Mouse (Mus musculus): Measurements from ENCODE around the gene Dhcr24.
A peak's percentile ranks its signal among the peaks of the same experiment; 100 is the strongest.

The Dhcr24 gene

GRCm38 (mm10) chr4:106607905-106608304, 47.1 kb downstream of the Dhcr24 start:
- DNase-seq, result no peak

DNA sequence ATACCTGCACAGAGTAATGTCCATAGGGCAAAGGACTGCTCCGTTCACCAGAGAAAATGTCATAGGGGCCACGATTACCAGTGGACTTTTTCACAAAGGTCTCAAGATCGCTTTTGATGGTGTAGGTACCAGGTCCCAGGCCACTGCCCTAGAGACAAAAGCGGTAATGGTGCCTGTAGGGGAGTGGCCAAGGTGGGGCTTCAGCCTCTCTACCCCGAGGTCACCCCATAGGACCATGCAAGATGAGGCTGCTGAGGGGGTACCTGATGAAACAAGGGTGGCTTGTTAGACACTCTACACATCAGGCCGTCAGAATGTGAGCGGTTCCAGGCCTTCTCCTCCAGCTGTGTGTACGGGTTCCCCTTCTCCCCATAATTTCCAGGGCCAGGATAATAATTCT, 52.3 kb downstream of the Dhcr24 start:
- DNase-seq, result no peak

DNA sequence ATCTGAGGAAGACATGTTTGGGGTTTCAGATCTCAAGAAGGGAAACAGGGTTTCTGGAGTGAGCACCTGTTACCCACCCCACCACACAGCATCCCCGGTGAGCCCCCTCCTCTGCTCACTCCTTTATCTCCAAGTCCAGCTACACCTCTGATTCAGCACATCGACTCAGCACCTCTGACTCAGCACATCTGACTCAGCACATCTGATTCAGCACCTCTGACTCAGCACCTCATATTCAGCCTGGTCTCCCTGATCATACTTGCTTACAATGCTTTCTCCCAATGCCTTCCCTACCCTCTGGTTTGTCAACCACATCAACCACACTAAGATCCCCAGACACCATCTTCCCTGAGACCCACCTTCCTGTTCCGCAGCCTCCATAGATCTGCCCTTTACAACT, 52.7 kb downstream of the Dhcr24 start:
- DNase-seq, result no peak

- DNase-seq, result peak; percentile 71
Observed at GRCm38 (mm10) chr4:106614180-106614797, 53.5 kb downstream of the Dhcr24 start.

DNA sequence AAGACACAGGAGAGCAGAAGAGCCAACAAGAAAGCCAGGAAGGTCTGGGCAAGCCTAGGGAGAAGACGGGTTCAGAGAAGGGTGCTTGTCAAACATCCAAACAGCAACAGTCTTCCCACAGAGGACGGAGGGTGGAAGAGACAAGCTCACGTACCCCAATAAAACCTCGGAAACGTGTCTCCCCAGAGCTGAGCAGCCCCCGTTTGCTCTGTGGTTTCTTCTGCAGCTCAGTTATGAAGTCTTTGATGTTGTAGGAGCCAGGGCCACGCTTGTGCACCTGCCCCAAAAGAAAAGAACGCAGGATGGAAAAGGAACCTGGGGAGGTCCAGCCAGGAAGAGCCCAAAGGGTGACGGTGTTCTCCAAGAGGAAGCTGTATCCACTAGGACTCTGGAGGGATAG, 54.0 kb downstream of the Dhcr24 start:
- no peak for DNase-seq

DNA sequence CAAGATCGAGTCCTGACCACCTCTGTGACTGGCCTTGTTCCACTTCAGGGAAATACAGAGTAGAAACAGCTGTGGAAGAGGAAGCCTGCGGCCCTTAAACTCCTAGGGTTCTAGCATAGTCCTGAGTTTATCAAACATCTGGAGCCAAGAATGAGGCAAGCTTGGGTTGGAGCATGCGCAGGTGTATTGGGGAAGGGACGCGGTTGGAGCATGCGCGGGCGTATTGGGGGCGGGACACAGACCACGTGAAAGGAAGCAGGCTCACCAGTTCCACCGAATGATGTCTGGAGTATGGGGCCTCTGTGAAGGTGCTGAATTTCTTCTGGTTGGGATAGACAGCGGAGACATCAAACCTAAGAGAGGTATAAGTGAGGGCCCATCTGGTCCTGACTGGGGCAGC, 54.8 kb downstream of the Dhcr24 start:
- no peak for DNase-seq

GRCm38 (mm10) chr4:106617056-106617455, 56.2 kb downstream of the Dhcr24 start, which contains the start of gene Lexm:
Gene Lexm, minus strand, starts transcription at chr4:106617241.
- peak; percentile 38 for DNase-seq

GRCm38 (mm10) chr4:106618898-106619297, 58.1 kb downstream of the Dhcr24 start:
- no peak for DNase-seq

DNA sequence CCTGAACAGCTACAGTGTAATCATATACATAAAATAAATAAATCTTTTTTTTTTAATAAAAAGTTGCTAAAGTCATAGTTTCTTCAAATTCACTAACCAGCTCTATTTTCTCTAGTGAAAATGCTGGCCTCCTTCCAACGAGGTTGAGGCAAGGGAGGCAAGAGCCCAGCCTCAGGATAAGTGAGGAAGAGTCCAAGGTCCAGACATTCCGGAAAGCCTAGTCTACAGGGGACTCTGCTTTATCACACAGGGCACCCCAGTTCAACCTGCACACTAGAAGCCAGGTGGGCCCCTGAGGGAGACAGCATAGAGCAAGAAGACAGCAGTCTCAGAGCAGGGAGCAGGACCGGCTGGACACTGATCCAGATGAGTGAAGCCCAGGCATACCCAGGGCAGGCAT, 60.6 kb downstream of the Dhcr24 start:
- DNase-seq, result no peak

DNA sequence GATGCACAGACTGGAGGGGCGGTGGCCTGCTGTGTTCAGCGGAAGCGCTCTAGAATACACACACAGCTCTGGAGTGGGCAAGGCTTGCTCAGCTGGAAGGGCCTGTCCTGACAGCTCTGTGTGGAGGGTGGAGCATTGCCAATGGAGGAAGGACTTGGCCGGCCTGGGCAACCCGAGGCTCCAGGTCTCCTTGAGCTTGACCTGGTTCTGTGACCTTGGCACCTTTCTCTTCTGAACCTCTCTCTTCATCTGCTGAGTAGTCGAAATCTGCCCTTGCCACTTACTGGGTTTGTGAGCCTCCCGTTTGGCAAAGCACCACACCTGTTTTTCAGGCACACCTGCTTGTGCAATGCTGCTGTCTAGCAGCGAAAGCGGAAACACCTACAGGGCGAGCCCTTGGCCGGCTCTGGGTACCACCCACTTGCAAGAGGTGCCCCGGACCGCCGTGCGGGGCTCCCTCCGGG, 61.2 kb downstream of the Dhcr24 start, which contains the start of gene Ttc22:
Ttc22 (plus strand) TSS at position 403 of the 464 bp plus-strand sequence.
- no peak for DNase-seq

- DNase-seq, result no peak
Observed at GRCm38 (mm10) chr4:106622712-106623111, 61.9 kb downstream of the Dhcr24 start.

- no peak for DNase-seq
Observed at GRCm38 (mm10) chr4:106624271-106624670, 63.4 kb downstream of the Dhcr24 start.

DNA sequence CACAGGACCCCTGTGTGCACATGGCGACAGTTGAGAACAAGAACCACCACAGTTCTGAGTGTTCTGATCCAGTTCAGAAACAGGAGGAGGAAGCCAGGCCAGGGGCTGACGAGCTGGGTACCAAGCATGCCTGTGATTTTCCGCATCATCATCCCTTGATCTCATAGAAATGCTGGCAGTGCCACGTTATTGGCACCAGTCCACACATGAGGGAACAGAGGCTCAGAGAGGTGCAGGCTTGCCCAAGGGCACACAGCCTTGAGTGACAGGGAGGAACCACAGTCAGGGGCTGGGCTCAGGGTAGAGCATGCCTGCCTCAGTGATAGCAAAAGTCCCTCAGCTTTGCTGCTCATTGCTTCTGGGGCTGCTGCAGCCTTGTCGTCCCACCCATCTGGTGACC, 67.0 kb downstream of the Dhcr24 start:
- DNase-seq, result no peak

- DNase-seq, result no peak
Observed at GRCm38 (mm10) chr4:106628650-106629360, 68.0 kb downstream of the Dhcr24 start.

GRCm38 (mm10) chr4:106629374-106629773, 68.5 kb downstream of the Dhcr24 start:
- no peak for DNase-seq

GRCm38 (mm10) chr4:106630333-106631220, 69.7 kb downstream of the Dhcr24 start:
- peak; percentile 88 for DNase-seq

DNA sequence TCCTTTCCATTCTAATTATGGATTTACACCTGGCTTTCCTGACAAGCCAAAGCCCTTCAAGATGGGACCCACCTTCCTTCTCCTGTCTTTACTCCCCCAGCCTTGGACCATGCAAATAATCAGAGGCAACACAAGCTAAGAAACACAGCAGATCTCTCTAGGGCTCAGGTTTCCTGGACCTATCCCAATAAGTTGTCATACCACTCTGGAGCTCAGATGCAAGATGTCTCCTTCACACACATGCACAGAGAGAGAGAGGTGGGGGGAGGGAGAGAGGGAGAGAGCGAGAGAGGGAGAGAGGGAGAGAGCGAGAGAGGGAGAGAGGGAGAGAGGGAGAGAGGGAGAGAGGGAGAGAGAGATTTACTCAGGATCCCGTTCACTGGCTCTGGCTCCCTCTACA, 71.5 kb downstream of the Dhcr24 start:
- no peak for DNase-seq

DNA sequence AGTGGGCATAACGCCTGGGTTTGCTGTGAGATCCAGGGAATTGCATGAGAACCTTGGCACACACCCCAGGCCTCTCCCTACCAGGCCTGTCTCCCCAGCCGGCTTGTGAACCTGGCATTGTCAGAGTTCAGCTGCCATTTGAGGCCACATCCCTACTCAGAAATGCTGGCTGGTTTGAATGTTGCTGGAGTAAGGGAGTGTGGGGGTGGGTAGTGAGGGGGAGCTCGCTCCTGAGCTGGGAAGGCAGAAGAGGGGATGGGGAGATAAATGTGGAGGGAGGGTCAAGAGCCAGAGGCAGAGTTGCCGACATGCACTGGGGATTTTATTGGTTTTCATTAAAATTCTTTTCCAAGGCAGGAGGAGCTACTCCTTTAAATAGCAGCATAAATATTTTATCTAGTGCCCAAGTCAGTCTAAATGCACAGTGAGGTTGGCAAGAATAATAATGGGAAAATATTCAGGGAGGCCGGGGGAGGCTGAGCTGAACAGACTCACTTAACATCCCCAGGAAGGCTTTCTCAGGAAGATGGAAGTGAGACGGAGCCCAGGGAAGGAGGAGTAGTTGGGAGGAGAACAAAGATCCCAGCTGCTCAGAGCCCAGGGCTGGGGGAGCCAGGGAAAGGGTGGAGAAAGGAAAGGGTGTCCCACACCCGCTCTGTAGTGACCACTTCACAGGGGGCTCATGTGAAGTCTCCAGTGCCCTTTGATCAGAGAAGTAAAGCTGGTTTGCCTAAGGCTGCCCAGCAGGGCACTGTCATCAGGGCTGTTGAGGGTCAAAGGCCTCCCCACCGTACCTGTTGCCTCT, 72.6 kb downstream of the Dhcr24 start:
- DNase-seq, result no peak

GRCm38 (mm10) chr4:106634086-106634479, 73.2 kb downstream of the Dhcr24 start:
- DNase-seq, result no peak
